Mouse (Mus musculus): ENCODE results near the gene Capza1. TPM values are rescaled to one million over a fixed set of nuclear protein-coding genes. Genes with fewer than 3 reads are reported as not detected.

Gene Capza1
- total RNA-seq, 1 experiment from 2014 or later, result 105 TPM

DNA sequence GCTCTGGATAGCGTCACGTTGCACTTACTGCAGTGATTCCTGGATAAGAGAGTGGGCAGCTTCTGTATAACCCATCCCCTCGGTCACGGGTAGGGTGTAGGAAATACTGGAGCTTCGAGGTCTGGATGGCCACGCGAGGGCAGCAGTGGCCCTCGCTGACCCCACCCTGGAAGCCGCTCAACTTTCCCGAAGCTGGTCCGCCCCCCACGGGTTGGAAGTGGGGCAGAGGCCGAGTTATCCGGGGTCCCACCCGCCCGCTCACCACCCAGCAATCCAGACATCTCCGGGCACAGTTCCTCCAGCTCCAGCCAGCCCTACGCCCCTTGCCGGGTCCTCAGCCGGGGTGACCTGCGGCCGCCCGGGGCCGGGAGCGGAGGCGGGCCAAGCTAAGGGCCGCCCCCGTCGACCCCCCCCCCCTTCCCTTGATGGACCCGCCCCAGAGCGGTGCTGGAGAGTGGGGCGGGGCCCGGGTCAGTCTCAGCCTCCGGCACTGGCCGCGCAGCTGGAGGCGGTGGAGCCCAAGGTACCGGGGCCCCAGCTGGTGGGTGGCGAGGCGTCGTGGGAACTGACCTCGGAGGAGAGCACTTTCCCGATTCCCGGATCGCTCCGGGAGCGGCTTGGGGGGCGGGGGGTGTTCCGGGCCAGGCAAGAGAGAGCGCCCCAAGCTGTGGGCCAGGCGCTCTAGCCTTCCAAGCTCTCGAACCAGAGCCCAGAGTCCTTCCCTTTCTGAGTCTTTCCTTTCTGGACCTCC is 75.6 kb downstream of the Capza1 start:
- DNase-seq, result peak; percentile 91

DNA sequence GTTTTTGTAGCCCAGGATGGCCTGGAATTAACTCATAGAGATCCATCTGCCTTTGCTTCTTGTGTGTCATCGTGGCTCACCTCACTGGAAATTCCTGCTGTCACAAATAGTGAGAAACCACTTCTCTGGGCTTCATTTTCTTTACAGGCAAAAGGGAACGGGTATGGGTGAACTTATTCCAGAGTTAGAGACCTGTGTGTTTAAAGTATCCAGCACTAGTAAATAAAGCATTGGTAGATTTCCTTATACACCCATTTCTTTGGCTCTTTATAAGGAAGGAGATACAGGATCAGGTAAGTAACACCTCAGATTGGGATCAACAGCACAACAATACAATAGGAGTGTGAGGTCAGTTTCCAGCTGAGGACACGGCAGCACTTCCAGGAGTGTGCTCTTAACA is 76.2 kb downstream of the Capza1 start, which contains the start of gene Rhoc:
TSS of gene Rhoc (plus strand) at position 301 of the 400 bp plus-strand sequence.
- DNase-seq, result no peak

DNA sequence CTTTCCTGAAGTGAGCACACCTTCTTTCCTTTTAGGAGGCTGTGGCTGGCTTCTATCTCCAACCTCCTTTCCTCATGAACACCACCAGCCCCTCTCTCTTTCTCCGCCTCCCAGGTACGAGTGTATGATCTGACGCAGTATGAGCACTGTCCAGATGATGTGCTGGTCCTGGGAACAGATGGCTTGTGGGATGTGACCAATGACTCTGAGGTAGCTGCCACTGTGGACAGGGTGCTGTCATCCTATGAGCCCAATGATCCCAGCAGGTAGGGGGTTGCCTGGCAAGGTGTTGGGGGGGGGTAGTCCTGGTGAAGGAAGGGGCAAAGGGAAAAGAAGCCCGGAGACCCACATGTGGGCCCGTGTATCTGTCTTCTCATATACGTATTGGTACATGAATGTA is 79.0 kb downstream of the Capza1 start:
- DNase-seq, result no peak

DNA sequence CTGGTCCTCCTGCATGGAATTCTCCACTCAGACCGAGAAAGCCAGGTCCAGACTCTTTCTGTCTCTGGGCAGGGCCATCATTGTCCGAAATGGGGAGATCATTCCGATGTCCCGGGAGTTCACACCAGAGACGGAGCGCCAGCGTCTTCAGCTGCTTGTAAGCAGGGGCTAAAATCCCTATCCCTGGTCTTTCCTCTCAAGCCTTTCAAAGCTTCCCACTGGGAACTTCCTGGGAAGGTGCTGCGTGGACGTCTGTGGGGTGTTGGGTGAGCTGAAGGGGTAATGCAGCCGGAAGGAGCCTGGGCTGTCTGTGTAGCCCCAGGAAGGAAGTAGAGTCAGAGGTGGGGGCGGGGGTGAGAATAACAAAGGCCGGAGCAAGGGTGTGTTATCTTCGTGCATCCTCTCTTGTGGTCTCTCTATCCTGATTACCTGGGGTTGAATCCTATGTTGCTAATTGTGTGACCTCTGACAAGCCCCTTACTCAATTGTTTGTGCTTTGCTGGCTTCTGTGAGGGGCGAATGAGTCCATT is 80.3 kb downstream of the Capza1 start:
- DNase-seq, result no peak

DNA sequence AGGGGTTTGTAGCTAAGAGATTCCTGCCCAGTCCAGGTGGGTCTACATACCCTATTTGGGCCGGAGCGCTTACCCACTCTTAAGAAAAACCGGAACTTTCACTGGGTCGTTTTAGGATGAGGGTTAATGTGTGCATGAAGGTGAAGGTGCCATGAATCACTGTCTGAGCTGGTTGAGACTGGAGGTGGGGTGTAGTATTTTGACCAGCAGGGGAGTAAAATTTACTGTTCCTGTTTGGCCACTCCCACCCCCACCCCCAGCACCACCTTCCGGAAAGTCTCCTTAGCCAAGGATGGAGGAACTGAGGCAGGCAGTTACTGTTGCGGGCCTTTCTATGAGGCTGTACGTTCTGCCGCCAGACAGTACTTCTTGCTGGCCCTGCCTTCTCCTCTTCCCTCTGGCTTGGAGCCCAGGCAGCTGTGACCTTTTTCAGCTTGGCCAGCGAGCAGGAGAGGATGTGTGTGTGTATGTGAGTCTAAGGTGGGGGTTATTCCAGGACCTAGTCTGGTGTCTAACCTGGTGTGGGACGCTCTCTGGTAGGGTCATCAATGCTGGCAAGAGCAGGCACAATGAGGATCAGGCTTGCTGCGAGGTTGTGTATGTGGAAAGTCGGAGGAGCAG is 82.1 kb downstream of the Capza1 start:
- DNase-seq, result peak; percentile 87

DNA sequence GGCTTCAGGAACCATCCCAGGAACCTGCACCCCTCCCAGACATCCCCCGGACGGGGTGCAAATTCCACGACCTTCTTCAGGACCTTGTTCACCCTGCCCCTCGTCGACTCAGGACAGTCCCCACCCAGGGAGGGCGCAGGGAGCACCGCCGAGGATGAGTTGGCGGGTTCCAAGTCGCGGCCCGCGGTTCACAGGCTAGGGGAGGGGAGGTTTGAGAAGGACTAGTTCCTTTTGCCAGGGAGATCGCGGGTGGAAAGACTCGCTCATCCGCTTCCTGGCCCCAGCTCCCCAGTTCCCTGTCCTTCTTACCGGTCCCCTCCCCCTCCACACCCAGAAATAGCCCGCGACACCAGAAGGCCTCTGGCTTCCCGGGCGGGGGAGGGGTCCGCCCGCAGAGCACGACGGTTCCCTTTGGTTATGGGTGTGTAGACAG is 82.8 kb downstream of the Capza1 start, which contains the start of gene Fam19a3:
TSS of gene Fam19a3 (minus strand) at position 370 of the 433 bp plus-strand sequence.
- DNase-seq, result peak; percentile 63

DNA sequence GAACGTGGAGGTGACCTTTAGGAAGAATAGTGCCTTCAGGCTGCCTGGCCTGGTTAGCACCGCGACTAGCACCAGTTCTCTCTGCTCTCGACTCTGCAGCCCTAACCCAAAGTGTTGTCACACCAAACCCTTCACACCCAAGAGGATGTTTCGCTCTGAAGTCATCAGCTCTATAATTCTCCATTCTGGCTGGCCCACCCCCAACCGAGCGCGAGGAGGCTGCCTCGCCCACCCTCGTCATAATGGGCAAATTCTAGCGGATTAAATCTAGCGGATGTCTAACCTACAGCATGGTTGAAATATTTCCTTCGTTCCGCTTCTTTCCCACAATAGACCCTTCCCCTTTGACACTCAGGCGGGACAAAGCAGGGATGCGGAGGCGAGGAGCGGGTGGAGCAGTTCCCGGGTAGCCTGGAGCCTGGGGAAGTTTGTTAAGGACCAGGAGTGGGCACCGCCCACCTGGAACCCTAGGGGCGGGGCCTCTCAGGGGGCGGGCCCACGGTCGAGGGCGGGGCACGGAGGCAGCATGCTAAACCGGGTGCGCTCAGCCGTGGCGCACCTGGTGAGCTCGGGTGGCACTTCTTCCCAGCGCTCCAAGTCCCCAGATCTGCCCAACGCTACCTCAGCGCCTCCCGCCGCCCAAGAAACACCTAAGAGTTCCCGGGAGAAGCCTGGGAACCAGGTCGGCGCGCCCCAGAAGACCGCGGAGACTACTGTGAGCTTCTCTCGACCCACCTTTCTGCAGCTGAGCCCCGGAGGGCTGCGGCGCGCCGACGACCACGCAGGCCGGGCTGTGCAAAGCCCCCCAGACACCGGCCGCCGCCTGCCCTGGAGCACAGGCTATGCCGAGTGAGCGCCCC is 83.5 kb downstream of the Capza1 start, which contains the start of gene Ppm1j:
TSS of gene Ppm1j (plus strand) at position 496 of the 860 bp plus-strand sequence.
- peak; percentile 84 for DNase-seq

DNA sequence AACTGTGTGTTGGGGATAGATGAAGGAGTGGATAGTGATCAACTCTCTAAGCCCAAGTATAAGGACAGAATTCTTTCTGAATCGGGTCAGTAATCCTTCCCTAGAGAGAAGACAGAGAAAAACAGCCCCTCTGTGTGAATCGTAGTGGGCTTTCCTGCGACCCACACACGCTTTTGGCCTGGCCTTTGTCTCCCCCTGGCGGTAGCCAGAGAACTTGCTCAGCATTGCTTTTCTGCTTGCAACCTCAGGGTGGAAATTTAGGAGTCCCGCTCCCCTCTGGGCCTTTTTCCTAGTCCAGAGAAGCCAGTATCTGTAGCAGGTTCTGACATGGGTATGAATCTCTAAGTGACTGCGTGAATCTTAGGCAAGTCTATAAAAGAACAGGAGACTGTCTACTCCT is 84.4 kb downstream of the Capza1 start:
- DNase-seq, result peak; percentile 76

DNA sequence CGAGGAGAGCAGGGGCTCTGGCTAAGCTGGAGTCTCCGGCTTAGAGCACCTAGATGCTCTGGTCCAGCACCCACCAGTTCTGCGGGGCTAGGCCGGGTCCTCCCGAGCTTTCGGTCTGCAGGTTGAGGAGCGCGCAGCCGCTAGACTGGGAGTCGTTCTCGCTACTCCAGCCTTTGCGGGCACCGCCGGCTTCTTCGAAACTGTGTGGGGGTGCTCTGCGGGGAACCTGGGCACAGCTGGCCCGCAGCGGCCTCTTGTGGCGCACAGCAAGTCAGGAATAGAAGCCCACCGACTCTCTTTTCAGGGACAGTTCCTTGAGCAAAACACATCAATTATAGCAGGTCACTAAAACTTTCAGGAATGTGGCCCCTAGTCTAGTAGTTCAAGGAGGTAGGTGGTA is 87.0 kb downstream of the Capza1 start:
- peak; percentile 57 for DNase-seq

DNA sequence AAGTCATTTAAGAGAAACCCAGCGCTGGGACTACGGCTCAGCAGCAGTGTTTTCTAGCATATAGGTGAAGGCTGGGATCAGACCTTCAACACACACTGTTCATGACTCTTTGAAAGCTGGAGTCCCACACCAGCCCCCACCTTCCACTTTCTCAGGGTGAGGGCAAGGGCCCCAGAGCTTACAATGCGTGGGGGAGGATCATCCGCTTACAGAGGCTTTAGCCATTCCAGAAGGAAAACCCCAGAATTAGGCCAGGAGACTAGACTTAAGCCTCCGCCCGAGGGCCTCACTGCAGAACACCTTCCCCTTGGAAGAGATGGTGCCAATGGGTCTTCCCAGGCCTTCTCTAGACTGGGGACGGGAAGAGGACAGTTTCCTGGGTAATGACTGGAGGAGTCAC is 91.0 kb downstream of the Capza1 start:
- no peak for DNase-seq

Other genes starting within 250 kb of the Capza1 start
- 77.1 and 104 TPM in 2 replicates for gene Slc16a1, start 225.8 kb downstream of the Capza1 start, total RNA-seq (2021)
- 5.7 and 10.0 TPM in 2 replicates for gene Ppm1j, start 83.4 kb downstream of the Capza1 start, total RNA-seq (2021)
- 0.90 and 1.9 TPM in 2 replicates for gene Fam19a3, start 82.7 kb downstream of the Capza1 start, total RNA-seq (2021)
- 136 and 141 TPM in 2 replicates for gene Rhoc, start 76.1 kb downstream of the Capza1 start, total RNA-seq (2021)
- 17.8 and 18.4 TPM in 2 replicates for gene Mov10, start 45.9 kb downstream of the Capza1 start, total RNA-seq (2021)
- gene St7l, start 500 bp downstream of the Capza1 start, total RNA-seq (2021), result 38.6 and 42.0 TPM in 2 replicates
- 9.6 and 14.7 TPM in 2 replicates for gene Wnt2b, start 97.4 kb upstream of the Capza1 start, total RNA-seq (2021)
- 22.9 and 27.3 TPM in 2 replicates for gene Cttnbp2nl, start 188.6 kb upstream of the Capza1 start, total RNA-seq (2021)
- not detected in 2 replicates for gene 4930564D02Rik, start 202.3 kb upstream of the Capza1 start, total RNA-seq (2021)